Mouse (Mus musculus) G1E (cell line): Measurements from ENCODE around the gene Ecsit.

Experiments used
- CTCF ChIP-seq: IDR thresholded peaks from 2 replicates; pipeline ENCODE4 v1.5.1; 2012; ENCODE audit warnings: low read depth, low read length, inconsistent platforms, mixed read lengths
- GATA1 ChIP-seq: IDR thresholded peaks from 2 replicates; pipeline ENCODE4 v1.6.1; 2012; ENCODE audit warnings: borderline replicate concordance, low read length, inconsistent platforms, mixed read lengths
- GATA2 ChIP-seq: IDR thresholded peaks from 2 replicates; pipeline ENCODE4 v1.6.1; 2012; ENCODE audit warnings: low read depth, low read length, inconsistent platforms, borderline replicate concordance
- POLR2AphosphoS5 ChIP-seq: IDR thresholded peaks from 2 replicates; pipeline ENCODE4 v1.6.1; 2012; ENCODE audit warnings: low read depth, low read length, inconsistent platforms; ENCODE audit not compliant: insufficient replicate concordance
- TAL1 ChIP-seq: conservative IDR thresholded peaks from 2 replicates; pipeline ENCODE4 v1.6.1; 2012; ENCODE audit warnings: low read depth, low read length, inconsistent platforms, mixed read lengths

DNA sequence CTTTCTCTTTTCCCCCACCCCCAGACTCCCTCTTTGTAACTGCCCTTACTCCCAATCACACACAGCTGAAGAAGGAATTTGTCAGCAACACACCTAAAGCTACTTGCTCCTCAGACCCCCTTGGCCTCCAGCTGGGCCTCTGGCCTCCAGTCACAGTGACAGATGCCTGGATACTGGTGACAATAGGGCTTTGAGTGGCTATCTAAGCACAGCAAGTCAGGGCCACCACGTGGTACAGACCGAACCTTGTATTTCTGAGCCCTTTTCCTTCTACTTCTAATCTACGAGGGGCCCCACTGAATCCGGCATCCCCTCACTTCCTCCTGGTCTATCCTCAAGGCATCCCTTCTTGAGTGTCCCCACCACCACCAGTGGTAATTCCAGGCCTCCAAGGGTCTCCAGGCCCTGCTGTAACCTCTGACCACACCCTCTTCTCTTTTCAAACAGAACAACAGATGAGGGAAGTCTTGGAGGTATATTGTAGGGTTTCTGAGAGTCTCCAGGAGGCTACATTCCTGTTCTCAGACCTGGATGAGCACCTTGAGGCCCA is 35.4 kb downstream of the Ecsit start:
- TF ChIP-seq CTCF (no peak), GATA2 (no peak), GATA1 (no peak), POLR2AphosphoS5 (no peak), TAL1 (no peak)
